Mouse (Mus musculus): ENCODE data around the gene Adam15. TPM values are rescaled to one million over a fixed set of nuclear protein-coding genes. Genes with fewer than 3 reads are reported as not detected.

The Adam15 gene
- polyA plus RNA-seq, 1 experiment from 2014 or later: 55.2 TPM

- Histone ChIP-seq H3K4me1 (replicated peaks; ENCODE audit: control insufficient read depth, insufficient read depth, low read length) (no peaks in the 10 kb centered on the region; the same call in 1 of the 2 replicates), H3K4me3 (replicated peaks; ENCODE audit: low read length) (no peak overlapping the region), H3K27ac (ENCODE audit: low read length) (no peak overlapping the region), H3K36me3 (ENCODE audit: control insufficient read depth, insufficient read depth) (no peaks in the 10 kb centered on the region), H3K9ac (replicated peaks; ENCODE audit: low read depth, low read length) (no peak overlapping the region), H3K4me2 (ENCODE audit: low read length) (no peak overlapping the region), H3K9me3 (ENCODE audit: control insufficient read depth, low read length) (no peaks in the 10 kb centered on the region), H3K27me3 (replicated peaks; ENCODE audit: control insufficient read depth, insufficient read depth, low read length) (no peaks in the 10 kb centered on the region)
- 75% methylated on average over 6 of the region's 6 CpGs for WGBS
- no peak for ATAC-seq
Observed at GRCm38 (mm10) chr3:89359630-89360029, 9.8 kb upstream of the Adam15 start.

DNA sequence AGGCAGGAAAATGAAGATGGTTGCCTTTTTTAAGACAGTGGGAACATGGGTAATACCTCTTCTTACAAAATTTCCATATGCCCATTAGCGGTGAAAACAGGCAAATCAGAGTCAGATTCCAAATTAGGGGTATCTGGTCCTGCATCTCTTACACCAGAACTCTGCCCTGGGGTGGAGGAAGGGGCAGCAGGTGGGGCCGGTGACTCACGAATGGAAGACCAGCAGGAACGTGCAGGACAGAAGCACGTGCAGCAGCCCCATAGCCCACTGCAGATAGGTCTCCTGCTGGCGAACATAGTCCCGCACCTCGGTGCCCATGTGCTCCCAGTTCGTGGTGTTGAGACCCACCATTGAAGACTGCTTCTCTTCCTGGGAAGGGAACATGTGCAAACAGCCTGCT is 6.2 kb upstream of the Adam15 start:
- Histone ChIP-seq H3K27me3 (replicated peaks; ENCODE audit: control insufficient read depth, insufficient read depth, low read length) (no peaks in the 10 kb centered on the region), H3K4me1 (replicated peaks; ENCODE audit: control insufficient read depth, insufficient read depth, low read length) (no peaks in the 10 kb centered on the region; the same call in 1 of the 2 replicates), H3K9ac (replicated peaks; ENCODE audit: low read depth, low read length) (no peak overlapping the region), H3K36me3 (ENCODE audit: control insufficient read depth, insufficient read depth) (no peaks in the 10 kb centered on the region), H3K27ac (ENCODE audit: low read length) (no peak overlapping the region), H3K4me2 (ENCODE audit: low read length) (no peak overlapping the region), H3K4me3 (replicated peaks; ENCODE audit: low read length) (no peak overlapping the region), H3K9me3 (ENCODE audit: control insufficient read depth, low read length) (no peaks in the 10 kb centered on the region)
- WGBS: 67% methylated on average over 9 of the region's 9 CpGs
- ATAC-seq: no peak

GRCm38 (mm10) chr3:89355512-89355902 is 5.7 kb upstream of the Adam15 start:
- Histone ChIP-seq H3K9me3 (ENCODE audit: control insufficient read depth, low read length) (no peaks in the 10 kb centered on the region), H3K36me3 (ENCODE audit: control insufficient read depth, insufficient read depth) (no peaks in the 10 kb centered on the region), H3K4me1 (replicated peaks; ENCODE audit: control insufficient read depth, insufficient read depth, low read length) (peaks cover 3% of the 10 kb centered on the region; the same call in 1 of the 2 replicates), H3K4me2 (ENCODE audit: low read length) (no peak overlapping the region), H3K4me3 (replicated peaks; ENCODE audit: low read length) (no peak overlapping the region), H3K27me3 (replicated peaks; ENCODE audit: control insufficient read depth, insufficient read depth, low read length) (no peaks in the 10 kb centered on the region), H3K27ac (ENCODE audit: low read length) (no peak overlapping the region), H3K9ac (replicated peaks; ENCODE audit: low read depth, low read length) (no peak overlapping the region)
- ATAC-seq: no peak
- WGBS: 87% methylated on average over 6 of the region's 6 CpGs

GRCm38 (mm10) chr3:89354816-89355511 is 5.2 kb upstream of the Adam15 start:
- 21% methylated on average over 5 of the region's 5 CpGs for WGBS
- H3K4me3 ChIP-seq (replicated peaks; ENCODE audit: low read length): no peak overlapping the region
- no peak for ATAC-seq
- no peaks in the 10 kb centered on the region for H3K27me3 ChIP-seq (replicated peaks; ENCODE audit: control insufficient read depth, insufficient read depth, low read length)
- peaks cover 7% of the 10 kb centered on the region; the same call in 1 of the 2 replicates for H3K4me1 ChIP-seq (replicated peaks; ENCODE audit: control insufficient read depth, insufficient read depth, low read length)
- H3K36me3 ChIP-seq (ENCODE audit: control insufficient read depth, insufficient read depth): no peaks in the 10 kb centered on the region
- no peak overlapping the region for H3K27ac ChIP-seq (ENCODE audit: low read length)
- H3K4me2 ChIP-seq (ENCODE audit: low read length): no peak overlapping the region
- no peak overlapping the region for H3K9ac ChIP-seq (replicated peaks; ENCODE audit: low read depth, low read length)
- H3K9me3 ChIP-seq (ENCODE audit: control insufficient read depth, low read length): no peaks in the 10 kb centered on the region

DNA sequence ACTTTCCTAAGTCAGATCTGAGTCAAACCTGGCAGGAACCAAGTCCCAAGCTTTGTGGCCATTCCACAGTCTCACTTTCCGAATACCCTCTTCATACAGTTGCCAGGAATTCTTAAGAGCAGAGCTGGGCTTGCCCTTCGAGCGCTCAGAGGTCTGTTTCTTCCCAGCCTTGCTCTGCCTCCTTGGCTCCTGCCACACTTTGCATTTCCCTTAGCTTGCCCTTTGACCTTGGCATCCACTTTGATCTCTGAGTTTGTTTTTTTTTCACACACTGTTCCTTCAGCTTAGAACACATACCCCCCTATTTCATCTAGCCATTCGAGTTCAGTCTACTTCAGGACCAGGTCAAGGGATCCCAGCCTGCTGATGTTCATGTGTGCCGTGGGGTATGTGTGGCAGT is 1.5 kb upstream of the Adam15 start:
- H3K4me3 ChIP-seq (replicated peaks; ENCODE audit: low read length): no peak overlapping the region
- WGBS: 79% methylated on average over 5 of the region's 5 CpGs
- no peak overlapping the region for H3K4me2 ChIP-seq (ENCODE audit: low read length)
- H3K9ac ChIP-seq (replicated peaks; ENCODE audit: low read depth, low read length): no peak overlapping the region
- no peaks in the 10 kb centered on the region for H3K9me3 ChIP-seq (ENCODE audit: control insufficient read depth, low read length)
- H3K4me1 ChIP-seq (replicated peaks; ENCODE audit: control insufficient read depth, insufficient read depth, low read length): peaks cover 12% of the 10 kb centered on the region; the same call in 1 of the 2 replicates
- no peak for ATAC-seq
- no peaks in the 10 kb centered on the region for H3K27me3 ChIP-seq (replicated peaks; ENCODE audit: control insufficient read depth, insufficient read depth, low read length)
- H3K27ac ChIP-seq (ENCODE audit: low read length): no peak overlapping the region
- no peaks in the 10 kb centered on the region for H3K36me3 ChIP-seq (ENCODE audit: control insufficient read depth, insufficient read depth)

DNA sequence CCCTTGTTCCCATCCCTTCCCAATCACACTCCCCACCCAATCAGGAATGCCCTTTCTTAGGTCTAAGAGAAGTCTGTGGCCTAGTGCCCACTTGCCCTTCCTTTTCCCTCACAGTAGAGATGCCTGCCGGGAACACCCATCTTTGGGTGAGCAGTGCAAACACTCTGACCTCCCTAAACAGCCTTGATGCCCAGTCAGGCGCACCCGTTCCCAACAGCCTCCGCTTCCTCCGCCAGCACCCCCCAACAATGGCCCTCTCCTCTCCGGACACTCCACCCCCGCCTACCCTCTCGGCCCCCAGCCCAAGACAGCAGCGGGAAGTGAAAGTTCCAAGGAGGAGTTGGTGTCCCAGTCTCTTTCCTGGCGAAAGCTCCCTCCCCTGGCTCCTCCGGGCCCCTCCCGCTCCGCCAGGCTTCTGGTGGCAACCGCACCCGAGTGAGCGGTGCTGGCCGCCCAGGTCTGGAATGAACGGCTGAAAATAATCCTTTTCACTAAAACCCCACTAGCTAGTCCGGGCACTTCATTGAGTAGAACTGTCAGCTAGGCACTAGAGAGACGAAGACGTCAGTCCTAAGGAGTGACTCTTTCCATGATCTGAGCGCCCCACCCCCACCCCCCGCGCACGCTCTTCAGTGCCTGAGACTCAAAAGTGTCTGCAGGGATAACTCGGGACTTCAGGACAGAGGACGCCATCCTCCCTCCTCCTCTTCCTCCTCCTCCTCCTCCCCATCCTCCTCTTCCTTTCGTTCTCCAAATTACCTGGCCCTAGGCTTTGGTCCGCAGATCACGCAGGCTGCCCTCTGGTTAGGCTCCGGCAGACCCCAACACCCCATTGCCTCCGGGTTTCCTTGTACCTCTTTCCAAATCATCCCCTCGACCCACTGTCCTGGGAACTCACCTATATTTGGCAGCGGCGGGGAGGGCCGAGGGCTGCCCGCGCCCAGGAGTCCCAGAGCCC is 606 bp downstream of the Adam15 start:
- Histone ChIP-seq H3K4me1 (replicated peaks; ENCODE audit: control insufficient read depth, insufficient read depth, low read length) (peaks cover 12% of the 10 kb centered on the region; the same call in 1 of the 2 replicates), H3K36me3 (ENCODE audit: control insufficient read depth, insufficient read depth) (no peaks in the 10 kb centered on the region; the same call in 1 of the 2 replicates), H3K9me3 (ENCODE audit: control insufficient read depth, low read length) (no peaks in the 10 kb centered on the region), H3K27me3 (replicated peaks; ENCODE audit: control insufficient read depth, insufficient read depth, low read length) (no peaks in the 10 kb centered on the region), H3K4me2 (ENCODE audit: low read length) (peak overlapping the region; percentile 97), H3K4me3 (replicated peaks; ENCODE audit: low read length) (peak overlapping the region; percentile 69), H3K27ac (ENCODE audit: low read length) (peak overlapping the region; percentile 84; the same call in 1 of the 2 replicates), H3K9ac (replicated peaks; ENCODE audit: low read depth, low read length) (peak overlapping the region; percentile 70)
- ATAC-seq: peak; percentile 41
- WGBS: under 1% methylated on average over 38 of the region's 38 CpGs

- 47% methylated on average over 1 of the region's 1 CpGs for WGBS
- peaks cover 12% of the 10 kb centered on the region; the same call in 1 of the 2 replicates for H3K4me1 ChIP-seq (replicated peaks; ENCODE audit: control insufficient read depth, insufficient read depth, low read length)
- H3K9me3 ChIP-seq (ENCODE audit: control insufficient read depth, low read length): no peaks in the 10 kb centered on the region
- ATAC-seq: no peak
- H3K36me3 ChIP-seq (ENCODE audit: control insufficient read depth, insufficient read depth): no peaks in the 10 kb centered on the region; the same call in 1 of the 2 replicates
- no peak overlapping the region for H3K27ac ChIP-seq (ENCODE audit: low read length)
- no peak overlapping the region for H3K4me2 ChIP-seq (ENCODE audit: low read length)
- H3K27me3 ChIP-seq (replicated peaks; ENCODE audit: control insufficient read depth, insufficient read depth, low read length): no peaks in the 10 kb centered on the region
- H3K4me3 ChIP-seq (replicated peaks; ENCODE audit: low read length): no peak overlapping the region
- no peak overlapping the region for H3K9ac ChIP-seq (replicated peaks; ENCODE audit: low read depth, low read length)
Observed at GRCm38 (mm10) chr3:89347916-89348315, 1.9 kb downstream of the Adam15 start.

DNA sequence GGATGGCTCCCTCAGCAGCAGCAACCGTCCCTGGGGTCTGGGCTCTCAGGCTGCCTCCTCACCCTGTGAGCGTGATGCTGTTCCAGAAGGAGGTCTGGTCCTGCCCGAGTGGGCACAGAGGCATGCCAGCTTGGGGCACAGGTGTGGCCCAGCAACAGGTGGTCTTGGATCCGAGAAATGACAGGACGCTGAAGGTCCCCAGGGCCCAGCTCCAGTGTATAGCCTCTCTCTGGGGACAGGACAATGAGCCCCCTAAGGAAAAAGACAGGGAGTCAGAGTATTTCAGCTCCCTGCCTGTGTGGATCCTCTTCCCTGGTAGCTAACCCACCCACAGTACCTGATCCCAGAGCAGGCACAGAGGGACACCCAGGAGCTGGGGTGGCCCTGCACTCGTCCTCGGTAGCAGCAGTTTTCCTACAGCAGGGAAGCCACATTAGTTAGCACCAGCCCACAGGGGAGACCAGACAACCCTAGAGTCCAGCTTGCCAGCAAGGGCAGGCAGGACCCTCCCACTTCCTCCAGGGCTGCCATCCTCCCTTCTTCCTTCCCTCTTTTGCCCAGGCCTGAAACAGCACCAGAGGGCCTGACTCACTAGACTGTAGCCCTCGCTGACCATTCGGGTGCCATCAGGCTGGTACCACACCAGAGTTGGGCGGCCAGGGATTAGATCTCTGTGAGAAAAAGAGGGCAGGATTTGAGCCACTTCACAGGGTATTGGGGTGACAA is 2.8 kb downstream of the Adam15 start:
- WGBS: 85% methylated on average over 10 of the region's 10 CpGs
- ATAC-seq: no peak
- H3K4me1 ChIP-seq (replicated peaks; ENCODE audit: control insufficient read depth, insufficient read depth, low read length): peaks cover 14% of the 10 kb centered on the region
- no peak overlapping the region for H3K9ac ChIP-seq (replicated peaks; ENCODE audit: low read depth, low read length)
- no peaks in the 10 kb centered on the region for H3K9me3 ChIP-seq (ENCODE audit: control insufficient read depth, low read length)
- H3K27me3 ChIP-seq (replicated peaks; ENCODE audit: control insufficient read depth, insufficient read depth, low read length): no peaks in the 10 kb centered on the region
- no peak overlapping the region for H3K4me2 ChIP-seq (ENCODE audit: low read length)
- no peak overlapping the region for H3K27ac ChIP-seq (ENCODE audit: low read length)
- H3K36me3 ChIP-seq (ENCODE audit: control insufficient read depth, insufficient read depth): no peaks in the 10 kb centered on the region; the same call in 1 of the 2 replicates
- no peak overlapping the region for H3K4me3 ChIP-seq (replicated peaks; ENCODE audit: low read length)

- Histone ChIP-seq H3K4me2 (ENCODE audit: low read length) (no peak overlapping the region), H3K4me3 (replicated peaks; ENCODE audit: low read length) (no peak overlapping the region), H3K9ac (replicated peaks; ENCODE audit: low read depth, low read length) (no peak overlapping the region), H3K36me3 (ENCODE audit: control insufficient read depth, insufficient read depth) (no peaks in the 10 kb centered on the region; the same call in 1 of the 2 replicates), H3K27me3 (replicated peaks; ENCODE audit: control insufficient read depth, insufficient read depth, low read length) (no peaks in the 10 kb centered on the region), H3K9me3 (ENCODE audit: control insufficient read depth, low read length) (no peaks in the 10 kb centered on the region), H3K27ac (ENCODE audit: low read length) (no peak overlapping the region), H3K4me1 (replicated peaks; ENCODE audit: control insufficient read depth, insufficient read depth, low read length) (peaks cover 28% of the 10 kb centered on the region)
- 76% methylated on average over 7 of the region's 7 CpGs for WGBS
- no peak for ATAC-seq
Observed at GRCm38 (mm10) chr3:89343279-89343678, 6.5 kb downstream of the Adam15 start.
